Mouse (Mus musculus) erythroblast, embryonic 14.5 days (primary cell): ENCODE results near the gene Olfr1415. TPM values are rescaled to one million over a fixed set of nuclear protein-coding genes. Genes with fewer than 3 reads are reported as not detected.

Experiments used
- H3K27me3 ChIP-seq: 2 replicates; pipeline ENCODE4 v1.6.1; 2012; ENCODE audit warnings: inconsistent platforms; ENCODE audit not compliant: control insufficient read depth
- H3K36me3 ChIP-seq: 2 replicates; pipeline ENCODE4 v1.6.1; 2012; ENCODE audit warnings: mild to moderate bottlenecking, inconsistent platforms; ENCODE audit not compliant: control insufficient read depth
- H3K4me1 ChIP-seq: 2 replicates; pipeline ENCODE4 v1.6.1; 2012; ENCODE audit warnings: inconsistent platforms; ENCODE audit not compliant: control insufficient read depth
- H3K4me3 ChIP-seq: replicated peaks from 2 replicates; pipeline ENCODE3; 2012; ENCODE audit warnings: moderate library complexity, mild to moderate bottlenecking, inconsistent platforms
- H3K9me3 ChIP-seq: 2 replicates; pipeline ENCODE4 v1.6.1; 2012; ENCODE audit warnings: low read length, inconsistent platforms, mixed read lengths; ENCODE audit not compliant: control insufficient read depth
- GATA1 ChIP-seq: IDR thresholded peaks from 2 replicates; pipeline ENCODE4 v1.6.1; 2012; ENCODE audit warnings: low read length, inconsistent platforms, mixed read lengths
- TAL1 ChIP-seq: IDR thresholded peaks from 3 replicates; pipeline ENCODE4 v1.6.1; 2012; ENCODE audit warnings: low read length, inconsistent platforms, mixed read lengths
- polyA plus RNA-seq: library from polyadenylated mRNA; stranded (reverse); fragments of >175 nt; gene quantifications from 2 replicates; pipeline ENCODE4 v1.2.3, GENCODE M21; 2012

Gene Olfr1415
- polyA plus RNA-seq, 1 experiment, result not detected

DNA sequence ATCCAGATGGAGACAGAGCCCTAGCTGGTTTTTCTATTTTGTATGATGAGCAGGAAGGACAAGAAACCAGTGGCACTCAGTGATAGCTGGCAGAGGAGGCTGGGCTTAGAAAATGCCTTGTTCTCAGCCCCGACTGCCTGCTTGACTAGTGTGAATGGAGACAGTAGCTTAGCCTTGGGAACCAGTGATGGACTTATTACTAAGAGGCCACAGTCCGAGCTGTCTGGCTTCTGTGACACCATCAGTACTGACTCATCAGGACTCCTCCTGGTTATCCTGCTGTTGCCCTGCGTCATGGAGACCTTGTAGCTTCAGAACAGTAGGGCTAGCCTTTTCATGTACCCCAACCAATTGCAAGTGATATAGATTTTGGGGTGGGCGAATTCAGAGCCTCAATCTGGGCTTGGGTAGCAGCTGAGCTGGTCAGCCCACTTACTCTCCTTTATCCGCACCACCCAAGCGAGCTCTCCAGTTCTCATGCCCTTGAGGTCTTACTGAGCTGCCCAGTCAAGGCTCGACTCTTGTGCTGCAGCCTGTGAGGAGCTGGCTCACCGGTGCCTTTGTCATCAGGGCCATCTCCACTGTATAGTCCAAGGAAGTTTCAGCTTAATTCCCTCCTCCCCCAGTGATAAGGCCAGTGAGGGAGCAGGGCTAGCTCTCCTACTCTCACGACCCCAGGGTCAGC, 55.7 kb downstream of the Olfr1415 start:
- no peaks in the 10 kb centered on the region for H3K9me3 ChIP-seq
- H3K27me3 ChIP-seq, result no peaks in the 10 kb centered on the region
- H3K36me3 ChIP-seq, result peaks cover 67% of the 10 kb centered on the region
- TF ChIP-seq TAL1 (no peak), GATA1 (no peak)
- no peak overlapping the region for H3K4me3 ChIP-seq
- H3K4me1 ChIP-seq, result peaks cover 37% of the 10 kb centered on the region

Other genes starting within 250 kb of the Olfr1415 start
- gene Ndufa10, start 22.2 kb downstream of the Olfr1415 start, polyA plus RNA-seq, result 4.0 and 5.5 TPM in 2 replicates
- gene Olfr1416, start 11.0 kb downstream of the Olfr1415 start, polyA plus RNA-seq, result not detected in 2 replicates
- not detected in 2 replicates for gene Olfr1414, start 22.6 kb upstream of the Olfr1415 start, polyA plus RNA-seq
- gene Olfr1413, start 75.2 kb upstream of the Olfr1415 start, polyA plus RNA-seq, result not detected in 2 replicates
- gene Olfr1412, start 89.7 kb upstream of the Olfr1415 start, polyA plus RNA-seq, result not detected in 2 replicates
- gene Olfr1411, start 98.3 kb upstream of the Olfr1415 start, polyA plus RNA-seq, result not detected in 2 replicates
- 0.01 TPM in 1 of 2 replicates, not detected in the other for gene Olfr1410, start 109.7 kb upstream of the Olfr1415 start, polyA plus RNA-seq
- not detected in 2 replicates for gene Olfr12, start 121.7 kb upstream of the Olfr1415 start, polyA plus RNA-seq
- gene Cops9, start 145.9 kb upstream of the Olfr1415 start, polyA plus RNA-seq, result 5.1 and 9.4 TPM in 2 replicates
- gene Otos, start 152.7 kb upstream of the Olfr1415 start, polyA plus RNA-seq, result 0.07 TPM in 1 of 2 replicates, not detected in the other